Mouse (Mus musculus): ENCODE measurements around the gene Myo18b. TPM values are rescaled to one million over a fixed set of nuclear protein-coding genes. Genes with fewer than 3 reads are reported as not detected.

Gene Myo18b
- polyA plus RNA-seq, 1 experiment, result 5.5 TPM

- DNase-seq, result no peak
- WGBS, result 70% methylated on average over 11 of the region's 11 CpGs
- Histone ChIP-seq H3K4me3 (replicated peaks; ENCODE audit: extremely low read depth, low read depth, low read length) (no peak overlapping the region), H3K4me1 (ENCODE audit: control insufficient read depth, insufficient read depth, low read length) (no peaks in the 10 kb centered on the region)
- no peak for TF ChIP-seq CTCF (IDR thresholded peaks at IDR 0.05; ENCODE audit: insufficient read depth, low read length)
- no peak for TF ChIP-seq POLR2A (IDR thresholded peaks at IDR 0.05; ENCODE audit: borderline replicate concordance, extremely low read depth, low read depth, low read length)
Observed at GRCm38 (mm10) chr5:112833866-112834265, 62.3 kb downstream of the Myo18b start.

- 70% methylated on average over 12 of the region's 12 CpGs for WGBS
- no peak for TF ChIP-seq POLR2A (IDR thresholded peaks at IDR 0.05; ENCODE audit: borderline replicate concordance, extremely low read depth, low read depth, low read length)
- TF ChIP-seq CTCF (IDR thresholded peaks at IDR 0.05; ENCODE audit: insufficient read depth, low read length), result no peak
- no peak overlapping the region for H3K4me3 ChIP-seq (replicated peaks; ENCODE audit: extremely low read depth, low read depth, low read length)
- no peak for DNase-seq
- H3K4me1 ChIP-seq (ENCODE audit: control insufficient read depth, insufficient read depth, low read length), result no peaks in the 10 kb centered on the region
Observed at GRCm38 (mm10) chr5:112825091-112825794, 70.9 kb downstream of the Myo18b start.

- TF ChIP-seq POLR2A (IDR thresholded peaks at IDR 0.05; ENCODE audit: borderline replicate concordance, extremely low read depth, low read depth, low read length) (no peak), CTCF (IDR thresholded peaks at IDR 0.05; ENCODE audit: insufficient read depth, low read length) (no peak)
- WGBS, result 29% methylated on average over 13 of the region's 13 CpGs
- Histone ChIP-seq H3K4me3 (replicated peaks; ENCODE audit: extremely low read depth, low read depth, low read length) (no peak overlapping the region), H3K4me1 (ENCODE audit: control insufficient read depth, insufficient read depth, low read length) (no peaks in the 10 kb centered on the region)
- peak; percentile 20 for DNase-seq
Observed at GRCm38 (mm10) chr5:112824376-112824775, 71.8 kb downstream of the Myo18b start.

- 60% methylated on average over 3 of the region's 3 CpGs for WGBS
- no peak overlapping the region for H3K4me3 ChIP-seq (replicated peaks; ENCODE audit: extremely low read depth, low read depth, low read length)
- TF ChIP-seq POLR2A (IDR thresholded peaks at IDR 0.05; ENCODE audit: borderline replicate concordance, extremely low read depth, low read depth, low read length), result no peak
- TF ChIP-seq CTCF (IDR thresholded peaks at IDR 0.05; ENCODE audit: insufficient read depth, low read length), result no peak
- no peaks in the 10 kb centered on the region for H3K4me1 ChIP-seq (ENCODE audit: control insufficient read depth, insufficient read depth, low read length)
- no peak for DNase-seq
Observed at GRCm38 (mm10) chr5:112822426-112822825, 73.7 kb downstream of the Myo18b start.

GRCm38 (mm10) chr5:112815051-112815450 lies 81.1 kb downstream of the Myo18b start:
- WGBS, result 80% methylated on average over 7 of the region's 7 CpGs
- H3K4me1 ChIP-seq (ENCODE audit: control insufficient read depth, insufficient read depth, low read length), result no peaks in the 10 kb centered on the region
- no peak for DNase-seq

GRCm38 (mm10) chr5:112807629-112808028 lies 88.5 kb downstream of the Myo18b start:
- no peaks in the 10 kb centered on the region for H3K4me1 ChIP-seq (ENCODE audit: control insufficient read depth, insufficient read depth, low read length)
- WGBS, result 78% methylated on average over 4 of the region's 4 CpGs

More at GRCm38 (mm10) chr5:112815051-112815450, 81.1 kb downstream of the Myo18b start:
- H3K4me3 ChIP-seq (replicated peaks; ENCODE audit: extremely low read depth, low read depth, low read length), result no peak overlapping the region
- TF ChIP-seq CTCF (IDR thresholded peaks at IDR 0.05; ENCODE audit: insufficient read depth, low read length), result no peak
- TF ChIP-seq POLR2A (IDR thresholded peaks at IDR 0.05; ENCODE audit: borderline replicate concordance, extremely low read depth, low read depth, low read length), result no peak

GRCm38 (mm10) chr5:112796086-112796485 lies 100.1 kb downstream of the Myo18b start:
- whole genome bisulfite sequencing, result 70% methylated on average over 7 of the region's 7 CpGs
- no peak for DNase-seq
- H3K4me1 ChIP-seq (ENCODE audit: control insufficient read depth, insufficient read depth, low read length), result no peaks in the 10 kb centered on the region
- TF ChIP-seq CTCF (IDR thresholded peaks at IDR 0.05; ENCODE audit: insufficient read depth, low read length) (no peak), POLR2A (IDR thresholded peaks at IDR 0.05; ENCODE audit: borderline replicate concordance, extremely low read depth, low read depth, low read length) (no peak)
- H3K4me3 ChIP-seq (replicated peaks; ENCODE audit: extremely low read depth, low read depth, low read length), result no peak overlapping the region

More at GRCm38 (mm10) chr5:112807629-112808028, 88.5 kb downstream of the Myo18b start:
- TF ChIP-seq CTCF (IDR thresholded peaks at IDR 0.05; ENCODE audit: insufficient read depth, low read length) (no peak), POLR2A (IDR thresholded peaks at IDR 0.05; ENCODE audit: borderline replicate concordance, extremely low read depth, low read depth, low read length) (no peak)
- H3K4me3 ChIP-seq (replicated peaks; ENCODE audit: extremely low read depth, low read depth, low read length), result no peak overlapping the region
- no peak for DNase-seq

GRCm38 (mm10) chr5:112791792-112792780 lies 104.1 kb downstream of the Myo18b start:
- WGBS, result 66% methylated on average over 15 of the region's 15 CpGs
- Histone ChIP-seq H3K4me1 (ENCODE audit: control insufficient read depth, insufficient read depth, low read length) (no peaks in the 10 kb centered on the region), H3K4me3 (replicated peaks; ENCODE audit: extremely low read depth, low read depth, low read length) (no peak overlapping the region)
- TF ChIP-seq POLR2A (IDR thresholded peaks at IDR 0.05; ENCODE audit: borderline replicate concordance, extremely low read depth, low read depth, low read length) (no peak), CTCF (IDR thresholded peaks at IDR 0.05; ENCODE audit: insufficient read depth, low read length) (no peak)
- DNase-seq, result no peak

GRCm38 (mm10) chr5:112790376-112791111 lies 105.6 kb downstream of the Myo18b start:
- WGBS, result 61% methylated on average over 4 of the region's 4 CpGs
- no peak overlapping the region for H3K4me3 ChIP-seq (replicated peaks; ENCODE audit: extremely low read depth, low read depth, low read length)
- DNase-seq, result no peak

More at GRCm38 (mm10) chr5:112790376-112791111, 105.6 kb downstream of the Myo18b start:
- TF ChIP-seq CTCF (IDR thresholded peaks at IDR 0.05; ENCODE audit: insufficient read depth, low read length), result no peak
- no peak for TF ChIP-seq POLR2A (IDR thresholded peaks at IDR 0.05; ENCODE audit: borderline replicate concordance, extremely low read depth, low read depth, low read length)
- no peaks in the 10 kb centered on the region for H3K4me1 ChIP-seq (ENCODE audit: control insufficient read depth, insufficient read depth, low read length)

All from lung, adult 2 months (tissue).